Mouse (Mus musculus) spleen, adult 2 months (tissue): ENCODE data around the gene Vamp1. TPM values are rescaled to one million over a fixed set of nuclear protein-coding genes. Genes with fewer than 3 reads are reported as not detected.
A peak's percentile ranks its signal among the peaks of the same experiment; 100 is the strongest.
"Not testable (repeated sequence)": the region's sequence is repeated elsewhere in the genome, so short reads cannot be mapped to it uniquely, and the experiment has no call there.

Experiments
- DNase-seq, 2 experiments: peaks; one replicate each; pipeline versions ENCODE4 v3.0.0 to v3.0.0-alpha.2; 2012 to 2021; ENCODE audit warnings: low spot score in 2 of 2, low read depth in 1 of 2
- H3K27ac ChIP-seq: fragments of 200-500 bp; 2 replicates; pipeline ENCODE4 v1.5.1; 2012; ENCODE audit warnings: low read length, inconsistent platforms; ENCODE audit not compliant: insufficient read depth
- H3K27me3 ChIP-seq: fragments of 200-500 bp; 2 replicates; pipeline ENCODE4 v1.6.1; 2012; ENCODE audit warnings: mild to moderate bottlenecking, moderate library complexity, low read length, inconsistent platforms; ENCODE audit not compliant: control insufficient read depth, insufficient read depth
- H3K36me3 ChIP-seq: fragments of 200-500 bp; 2 replicates; pipeline ENCODE4 v1.6.1; 2012; ENCODE audit warnings: mild to moderate bottlenecking, low read length, inconsistent platforms; ENCODE audit not compliant: control insufficient read depth, insufficient read depth
- H3K4me1 ChIP-seq: fragments of 200-500 bp; 2 replicates; pipeline ENCODE4 v1.6.1; 2011; ENCODE audit warnings: inconsistent platforms; ENCODE audit not compliant: control insufficient read depth, insufficient read depth, insufficient read length
- H3K4me3 ChIP-seq: fragments of 200-500 bp; 2 replicates; pipeline ENCODE4 v1.5.1; 2011; ENCODE audit warnings: mild to moderate bottlenecking, inconsistent platforms; ENCODE audit not compliant: insufficient read depth, insufficient read length; ENCODE audit errors: extremely low read depth
- CTCF ChIP-seq: fragments of 200-500 bp; IDR thresholded peaks from 2 replicates; pipeline ENCODE4 v1.5.1; 2011; ENCODE audit warnings: mild to moderate bottlenecking, inconsistent platforms; ENCODE audit not compliant: insufficient read depth, insufficient read length, insufficient replicate concordance; ENCODE audit errors: extremely low read depth
- POLR2A ChIP-seq: fragments of 200-500 bp; IDR thresholded peaks from 2 replicates; pipeline ENCODE4 v1.6.1; 2011; ENCODE audit warnings: low read depth, low read length, inconsistent platforms
- WGBS: fragments of 180-500 bp; shearing (Covaris S2); methylation state at CpG from one replicate; pipeline ENCODE4 v1.1.7; 2018; 5-methylcytosine and 5-hydroxymethylcytosine counted together
- polyA plus RNA-seq: library from polyadenylated mRNA; depleted of rRNA; stranded (reverse); fragments of >200 nt; gene quantifications from 2 replicates; pipeline ENCODE4 v1.2.3, GENCODE M21; 2012

The Vamp1 gene
- polyA plus RNA-seq, 1 experiment = 41.7 TPM

DNA sequence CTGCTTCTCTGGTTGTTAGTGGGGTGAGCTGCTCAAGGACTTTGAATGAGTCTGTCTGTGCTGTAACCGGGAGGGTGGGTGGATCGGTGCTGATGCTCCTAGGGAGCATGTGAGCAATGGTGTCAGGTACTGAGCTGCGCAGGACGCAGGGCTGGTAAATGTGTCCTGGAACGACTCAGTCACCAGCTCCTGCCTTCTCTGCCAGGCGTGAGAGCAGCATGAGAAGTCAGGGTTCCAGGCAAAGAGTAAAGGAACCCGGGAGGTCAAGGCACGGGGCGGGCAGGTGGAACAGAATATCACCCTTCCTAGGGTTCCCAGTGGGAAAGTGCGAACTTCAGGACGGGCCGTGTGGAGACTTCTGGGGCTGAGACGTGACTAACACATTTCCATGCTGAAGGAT lies 50.7 kb downstream of the Vamp1 start:
- Histone ChIP-seq H3K36me3 (no peaks in the 10 kb centered on the region), H3K27ac (peak overlapping the region; percentile 76), H3K27me3 (no peaks in the 10 kb centered on the region), H3K4me3 (peak overlapping the region; percentile 32; the same call in 1 of the 2 replicates), H3K4me1 (no peaks in the 10 kb centered on the region; the same call in 1 of the 2 replicates)
- 82% methylated on average over 13 of the region's 13 CpGs for WGBS
- TF ChIP-seq POLR2A (no peak), CTCF (no peak)
- DNase-seq = no peak

GRCm38 (mm10) chr6:125266600-125266999 lies 51.2 kb downstream of the Vamp1 start:
- WGBS = 77% methylated on average over 6 of the region's 6 CpGs
- H3K36me3 ChIP-seq, DNase-seq, H3K4me1 ChIP-seq, H3K4me3 ChIP-seq, H3K27me3 ChIP-seq, H3K27ac ChIP-seq: not testable (repeated sequence)

DNA sequence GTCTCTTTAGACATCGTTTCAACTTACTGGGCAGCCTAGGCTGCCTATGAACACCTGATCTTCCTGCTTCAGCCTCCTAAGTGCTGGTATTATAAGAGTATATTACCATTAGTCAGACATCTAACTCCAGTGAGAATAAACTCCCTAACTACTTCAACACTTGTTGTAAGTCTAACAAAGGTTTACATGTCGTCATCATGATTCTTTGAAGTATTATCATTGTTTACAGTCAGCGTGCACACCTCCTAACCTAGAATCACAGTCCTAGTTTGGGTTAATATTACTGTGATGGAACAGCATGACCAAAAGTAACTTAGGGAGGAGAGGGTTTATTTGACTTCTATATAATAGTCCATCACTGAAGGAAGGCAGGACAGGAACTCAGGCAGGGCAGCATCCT lies 52.1 kb downstream of the Vamp1 start:
- H3K4me3 ChIP-seq = no peak overlapping the region
- H3K27ac ChIP-seq = no peak overlapping the region
- no peak for TF ChIP-seq CTCF
- no peak for TF ChIP-seq POLR2A
- H3K36me3 ChIP-seq = no peaks in the 10 kb centered on the region
- WGBS = 75% methylated on average over 3 of the region's 3 CpGs
- peaks cover 2% of the 10 kb centered on the region; the same call in 1 of the 2 replicates for H3K4me1 ChIP-seq
- no peak for DNase-seq
- H3K27me3 ChIP-seq = no peaks in the 10 kb centered on the region

GRCm38 (mm10) chr6:125268799-125269198 lies 53.4 kb downstream of the Vamp1 start:
- WGBS = 74% methylated on average over 6 of the region's 6 CpGs
- TF ChIP-seq POLR2A = no peak
- no peak for TF ChIP-seq CTCF

DNA sequence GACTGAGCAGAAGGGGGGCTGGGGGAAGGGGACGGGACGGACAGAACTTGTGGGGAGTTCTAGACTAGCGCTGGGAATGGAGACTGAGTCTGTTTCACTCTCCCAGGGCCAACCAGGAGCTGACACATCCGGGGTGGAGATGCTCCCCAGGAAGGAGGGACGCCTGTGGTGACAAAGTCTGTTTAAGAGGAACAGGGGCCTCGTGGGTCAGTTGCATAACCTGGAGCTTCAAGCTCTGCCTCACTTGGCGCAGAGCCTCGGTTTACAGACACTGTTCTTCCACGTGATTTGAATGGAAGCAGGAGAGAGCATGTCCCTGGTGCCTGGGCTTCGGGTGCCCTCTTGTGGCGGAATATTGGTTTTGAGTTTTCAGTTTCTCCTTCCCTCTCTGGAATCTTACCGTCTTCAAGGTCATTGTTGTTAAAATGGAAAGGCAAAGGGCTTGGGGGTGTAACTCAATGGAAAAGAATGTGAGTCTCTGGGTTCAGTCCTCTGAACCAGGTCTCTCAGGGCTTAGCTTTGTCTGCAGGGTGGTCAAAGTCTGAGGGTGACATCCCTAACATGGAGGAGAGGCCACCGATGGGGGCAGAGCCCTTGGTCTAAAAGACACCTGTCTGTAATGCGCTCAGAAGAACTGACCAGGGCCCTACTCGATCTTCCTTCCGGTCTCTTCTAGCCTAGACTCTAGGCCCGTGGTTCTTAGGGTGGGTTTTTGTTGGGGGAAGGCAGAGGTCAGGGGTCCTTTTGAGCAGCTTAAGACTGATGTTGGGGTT lies 56.3 kb downstream of the Vamp1 start:
- peak; percentile 82 for DNase-seq
- 8% methylated on average over 17 of the region's 17 CpGs for WGBS
- Histone ChIP-seq H3K27me3 (no peaks in the 10 kb centered on the region), H3K36me3 (no peaks in the 10 kb centered on the region), H3K27ac (peak overlapping the region; percentile 96), H3K4me3 (peak overlapping the region; percentile 24; the same call in 1 of the 2 replicates), H3K4me1 (peaks cover 2% of the 10 kb centered on the region; the same call in 1 of the 2 replicates)
- TF ChIP-seq CTCF = peak; percentile 92; the same call in 1 of the 2 replicates
- TF ChIP-seq POLR2A = no peak

More at GRCm38 (mm10) chr6:125268799-125269198, 53.4 kb downstream of the Vamp1 start:
- no peak for DNase-seq
- H3K27me3 ChIP-seq = no peaks in the 10 kb centered on the region
- no peak overlapping the region for H3K4me3 ChIP-seq
- no peak overlapping the region for H3K27ac ChIP-seq
- H3K36me3 ChIP-seq = no peaks in the 10 kb centered on the region
- H3K4me1 ChIP-seq = peaks cover 2% of the 10 kb centered on the region; the same call in 1 of the 2 replicates

GRCm38 (mm10) chr6:125272228-125272785 lies 57.0 kb downstream of the Vamp1 start:
- DNase-seq = peak; percentile 26 to 79
- H3K4me1 ChIP-seq = peaks cover 2% of the 10 kb centered on the region; the same call in 1 of the 2 replicates
- WGBS = 49% methylated on average over 10 of the region's 10 CpGs
- no peaks in the 10 kb centered on the region for H3K27me3 ChIP-seq
- peak overlapping the region; percentile 96 for H3K27ac ChIP-seq
- peak overlapping the region; percentile 31; the same call in 1 of the 2 replicates for H3K4me3 ChIP-seq
- no peaks in the 10 kb centered on the region for H3K36me3 ChIP-seq
- TF ChIP-seq POLR2A = no peak
- TF ChIP-seq CTCF = no peak
